Mouse (Mus musculus): ENCODE results near the gene Ltf. TPM values are rescaled to one million over a fixed set of nuclear protein-coding genes. Genes with fewer than 3 reads are reported as not detected.

The Ltf gene
- polyA plus RNA-seq (2015; fragmentation: Nextera tagmentation; extraction: Ambion mirVana), result 8.3 and 14.1 TPM in 2 replicates

DNA sequence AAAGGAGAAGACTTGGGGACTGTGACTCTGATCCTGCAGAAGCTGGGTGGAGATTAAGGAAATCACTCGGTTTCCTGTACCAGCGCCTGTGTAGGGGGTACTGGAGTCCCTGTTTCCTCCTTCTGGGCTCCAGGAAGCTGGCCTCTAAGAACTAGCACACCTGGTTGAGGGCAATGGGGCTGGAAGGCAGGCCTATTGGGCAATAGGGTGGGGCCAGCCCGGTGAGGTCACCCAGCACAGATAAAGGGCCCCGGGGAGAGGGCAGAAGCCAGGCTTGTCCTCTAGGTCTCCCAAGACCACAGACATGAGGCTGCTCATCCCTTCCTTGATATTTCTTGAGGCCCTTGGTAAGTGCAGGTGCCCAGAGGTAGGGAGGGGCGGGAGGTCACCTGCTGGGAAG lies at the start of gene Ltf:
Ltf (plus strand) TSS at position 250 of the 400 bp plus-strand sequence.
- no peak within 1 kb of the TSS for H3K4me3 ChIP-seq (ENCODE audit: low read depth, low read length)
- H3K9ac ChIP-seq (ENCODE audit: low read depth, low read length), result no peak within 1 kb of the TSS
- peak; percentile 96 for ATAC-seq
- H3K36me3 ChIP-seq (ENCODE audit: control insufficient read depth, insufficient read depth), result no peaks in the 10 kb centered on the region
- no peaks in the 10 kb centered on the region for H3K27me3 ChIP-seq (replicated peaks; ENCODE audit: control insufficient read depth, insufficient read depth, low read length)
- no peak within 1 kb of the TSS for H3K4me2 ChIP-seq (replicated peaks; ENCODE audit: low read depth)
- no peak for TF ChIP-seq CTCF (IDR thresholded peaks at IDR 0.05; ENCODE audit: low read depth)
- WGBS, result 31% methylated on average over 5 of the region's 5 CpGs
- H3K9me3 ChIP-seq (ENCODE audit: control insufficient read depth), result no peaks in the 10 kb centered on the region
- H3K27ac ChIP-seq (ENCODE audit: low read depth, low read length), result peak within 1 kb of the TSS; percentile 63
- H3K4me1 ChIP-seq (replicated peaks; ENCODE audit: control insufficient read depth, insufficient read depth, low read length), result no peaks in the 10 kb centered on the region

DNA sequence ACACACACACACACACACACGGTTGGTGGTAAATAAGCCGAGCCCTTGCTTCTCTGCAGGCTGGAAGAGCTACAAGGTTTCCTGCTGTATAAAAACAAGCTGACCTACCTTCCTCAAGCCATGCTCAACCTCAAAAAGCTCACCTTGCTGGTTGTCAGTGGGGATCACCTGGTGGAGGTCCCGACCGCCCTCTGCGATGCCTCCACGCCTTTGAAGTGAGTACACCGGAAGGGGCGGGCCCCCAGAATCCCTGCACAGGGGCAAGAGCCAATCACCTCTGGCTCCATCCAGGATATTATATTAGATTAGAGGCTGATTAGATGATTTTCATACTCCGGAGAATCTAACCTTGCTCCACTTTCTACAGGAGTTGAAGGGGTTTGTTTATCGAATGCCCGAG lies 39.7 kb upstream of the Ltf start:
- no peak for ATAC-seq
- Histone ChIP-seq H3K4me3 (ENCODE audit: low read depth, low read length) (no peak overlapping the region), H3K9ac (ENCODE audit: low read depth, low read length) (no peak overlapping the region), H3K36me3 (ENCODE audit: control insufficient read depth, insufficient read depth) (no peaks in the 10 kb centered on the region), H3K9me3 (ENCODE audit: control insufficient read depth) (no peaks in the 10 kb centered on the region), H3K27me3 (replicated peaks; ENCODE audit: control insufficient read depth, insufficient read depth, low read length) (no peaks in the 10 kb centered on the region), H3K4me2 (replicated peaks; ENCODE audit: low read depth) (no peak overlapping the region), H3K27ac (ENCODE audit: low read depth, low read length) (no peak overlapping the region), H3K4me1 (replicated peaks; ENCODE audit: control insufficient read depth, insufficient read depth, low read length) (no peaks in the 10 kb centered on the region)
- 93% methylated on average over 11 of the region's 11 CpGs for WGBS
- TF ChIP-seq CTCF (IDR thresholded peaks at IDR 0.05; ENCODE audit: low read depth), result no peak

DNA sequence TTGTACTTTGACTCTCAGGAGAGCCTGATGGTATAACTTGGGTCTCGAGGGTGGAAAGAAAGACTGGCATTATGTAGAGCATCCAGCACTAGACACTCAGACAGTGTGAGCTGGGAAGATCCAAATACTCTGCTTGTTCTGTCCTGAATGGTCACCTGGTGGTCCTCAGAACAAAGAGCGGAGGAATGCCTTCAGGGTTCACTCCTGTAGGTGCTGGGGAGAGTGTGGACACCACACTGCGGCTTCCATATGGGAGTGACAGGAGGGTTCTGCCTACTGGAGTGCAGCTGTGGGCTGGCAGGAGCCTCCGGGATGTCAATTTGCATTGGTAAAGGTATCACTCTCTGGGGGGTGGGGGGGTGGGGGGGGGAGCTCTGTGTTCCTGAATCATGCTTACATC lies 36.7 kb upstream of the Ltf start:
- Histone ChIP-seq H3K4me1 (replicated peaks; ENCODE audit: control insufficient read depth, insufficient read depth, low read length) (no peaks in the 10 kb centered on the region), H3K27me3 (replicated peaks; ENCODE audit: control insufficient read depth, insufficient read depth, low read length) (no peaks in the 10 kb centered on the region), H3K4me2 (replicated peaks; ENCODE audit: low read depth) (no peak overlapping the region), H3K9ac (ENCODE audit: low read depth, low read length) (no peak overlapping the region), H3K36me3 (ENCODE audit: control insufficient read depth, insufficient read depth) (no peaks in the 10 kb centered on the region), H3K4me3 (ENCODE audit: low read depth, low read length) (no peak overlapping the region), H3K9me3 (ENCODE audit: control insufficient read depth) (no peaks in the 10 kb centered on the region), H3K27ac (ENCODE audit: low read depth, low read length) (no peak overlapping the region)
- 76% methylated on average over 4 of the region's 4 CpGs for WGBS
- no peak for ATAC-seq
- TF ChIP-seq CTCF (IDR thresholded peaks at IDR 0.05; ENCODE audit: low read depth), result no peak

DNA sequence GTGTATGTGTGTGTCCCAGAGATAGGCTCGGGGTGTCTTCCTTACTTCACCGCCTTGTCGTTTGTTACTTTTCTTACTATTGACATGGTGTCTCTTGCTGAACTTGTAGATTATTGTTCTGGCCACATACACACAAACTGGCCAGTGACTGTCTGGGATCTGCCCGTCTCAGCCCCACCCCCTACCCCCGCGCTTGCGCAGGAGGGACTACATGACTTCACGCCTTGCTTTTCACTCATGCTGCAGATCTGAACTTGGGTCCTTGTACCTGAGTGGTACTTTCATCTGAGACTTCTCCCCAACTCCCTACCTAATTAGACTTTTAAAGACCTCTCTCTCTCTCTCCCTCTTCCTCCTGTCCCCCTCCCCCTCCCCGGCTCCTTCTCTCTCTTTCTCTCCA lies 35.0 kb upstream of the Ltf start:
- no peak for TF ChIP-seq CTCF (IDR thresholded peaks at IDR 0.05; ENCODE audit: low read depth)
- H3K27ac ChIP-seq (ENCODE audit: low read depth, low read length), result no peak overlapping the region
- no peaks in the 10 kb centered on the region for H3K9me3 ChIP-seq (ENCODE audit: control insufficient read depth)
- no peak overlapping the region for H3K4me2 ChIP-seq (replicated peaks; ENCODE audit: low read depth)
- 94% methylated on average over 9 of the region's 9 CpGs for WGBS
- no peaks in the 10 kb centered on the region for H3K27me3 ChIP-seq (replicated peaks; ENCODE audit: control insufficient read depth, insufficient read depth, low read length)
- H3K4me3 ChIP-seq (ENCODE audit: low read depth, low read length), result no peak overlapping the region
- H3K9ac ChIP-seq (ENCODE audit: low read depth, low read length), result no peak overlapping the region
- no peaks in the 10 kb centered on the region for H3K4me1 ChIP-seq (replicated peaks; ENCODE audit: control insufficient read depth, insufficient read depth, low read length)
- H3K36me3 ChIP-seq (ENCODE audit: control insufficient read depth, insufficient read depth), result no peaks in the 10 kb centered on the region
- ATAC-seq, result no peak

DNA sequence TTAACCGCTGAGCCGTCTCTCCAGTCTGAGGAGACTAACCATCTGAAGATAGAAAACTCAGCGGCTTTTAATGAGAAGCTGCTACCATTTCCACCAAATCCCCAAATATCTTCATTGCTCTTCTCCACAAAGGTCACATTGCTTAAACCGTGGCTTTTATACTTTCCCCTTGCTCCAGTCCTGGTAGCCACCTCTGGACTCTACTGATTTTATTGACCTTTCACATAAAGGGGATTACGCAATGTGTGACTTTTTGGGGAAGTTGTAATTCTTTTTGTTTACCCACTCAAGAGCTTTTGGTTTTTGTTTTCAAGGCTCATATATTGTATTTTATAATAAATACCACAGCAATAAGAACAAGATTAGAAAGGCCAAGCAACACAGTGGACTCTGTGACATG lies 33.5 kb upstream of the Ltf start:
- H3K4me2 ChIP-seq (replicated peaks; ENCODE audit: low read depth), result no peak overlapping the region
- H3K36me3 ChIP-seq (ENCODE audit: control insufficient read depth, insufficient read depth), result no peaks in the 10 kb centered on the region
- WGBS, result 89% methylated on average over 5 of the region's 5 CpGs
- H3K9ac ChIP-seq (ENCODE audit: low read depth, low read length), result no peak overlapping the region
- H3K27ac ChIP-seq (ENCODE audit: low read depth, low read length), result no peak overlapping the region
- H3K27me3 ChIP-seq (replicated peaks; ENCODE audit: control insufficient read depth, insufficient read depth, low read length), result no peaks in the 10 kb centered on the region
- ATAC-seq, result no peak
- no peak for TF ChIP-seq CTCF (IDR thresholded peaks at IDR 0.05; ENCODE audit: low read depth)
- no peaks in the 10 kb centered on the region for H3K4me1 ChIP-seq (replicated peaks; ENCODE audit: control insufficient read depth, insufficient read depth, low read length)
- H3K9me3 ChIP-seq (ENCODE audit: control insufficient read depth), result no peaks in the 10 kb centered on the region
- no peak overlapping the region for H3K4me3 ChIP-seq (ENCODE audit: low read depth, low read length)

DNA sequence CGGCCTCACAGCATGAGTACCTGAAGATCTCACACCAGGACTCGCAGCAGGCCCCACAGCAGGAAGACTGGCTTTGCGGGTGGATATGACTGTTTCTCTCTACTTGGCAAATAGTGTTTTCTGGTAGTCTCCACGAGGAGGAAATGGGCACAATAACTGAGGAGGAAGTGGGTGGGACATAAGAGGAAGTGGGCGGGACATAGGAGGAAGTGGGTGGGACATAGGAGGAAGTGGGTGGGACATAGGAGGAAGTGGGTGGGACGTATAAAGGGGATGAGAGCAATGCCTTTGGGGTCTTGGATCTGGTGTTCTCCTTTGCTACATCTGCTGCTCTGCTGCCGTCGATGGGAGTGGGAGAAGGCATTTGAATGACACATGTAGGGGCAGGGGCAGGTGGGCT lies 33.1 kb upstream of the Ltf start:
- Histone ChIP-seq H3K9ac (ENCODE audit: low read depth, low read length) (no peak overlapping the region), H3K4me2 (replicated peaks; ENCODE audit: low read depth) (no peak overlapping the region), H3K27ac (ENCODE audit: low read depth, low read length) (no peak overlapping the region), H3K4me1 (replicated peaks; ENCODE audit: control insufficient read depth, insufficient read depth, low read length) (no peaks in the 10 kb centered on the region), H3K27me3 (replicated peaks; ENCODE audit: control insufficient read depth, insufficient read depth, low read length) (no peaks in the 10 kb centered on the region), H3K36me3 (ENCODE audit: control insufficient read depth, insufficient read depth) (no peaks in the 10 kb centered on the region), H3K4me3 (ENCODE audit: low read depth, low read length) (no peak overlapping the region), H3K9me3 (ENCODE audit: control insufficient read depth) (no peaks in the 10 kb centered on the region)
- TF ChIP-seq CTCF (IDR thresholded peaks at IDR 0.05; ENCODE audit: low read depth), result no peak
- WGBS, result 82% methylated on average over 8 of the region's 8 CpGs
- 0 out of 2 replicates have a peak, but pooled peaks have one; percentile 8 for ATAC-seq

DNA sequence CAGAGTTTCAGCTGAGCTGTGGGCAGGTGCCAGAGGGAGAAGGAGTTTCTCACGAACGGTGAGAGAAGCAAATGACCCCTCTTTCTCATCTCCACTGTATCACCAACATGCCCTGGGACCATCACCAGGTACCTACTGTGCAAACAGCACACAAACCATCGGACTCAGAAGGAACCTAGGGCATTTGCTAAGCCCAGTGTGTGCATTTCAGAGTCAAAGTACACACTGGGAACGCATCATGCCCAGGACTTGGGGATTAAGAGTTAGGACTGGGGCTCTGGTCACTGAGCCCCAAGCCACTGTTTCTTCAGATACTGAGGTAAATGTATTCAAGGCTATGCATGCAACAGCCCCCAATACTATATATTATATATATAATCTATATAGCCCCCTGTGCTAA lies 31.7 kb upstream of the Ltf start:
- H3K4me3 ChIP-seq (ENCODE audit: low read depth, low read length), result no peak overlapping the region
- H3K4me1 ChIP-seq (replicated peaks; ENCODE audit: control insufficient read depth, insufficient read depth, low read length), result no peaks in the 10 kb centered on the region
- H3K27me3 ChIP-seq (replicated peaks; ENCODE audit: control insufficient read depth, insufficient read depth, low read length), result no peaks in the 10 kb centered on the region
- no peak overlapping the region for H3K27ac ChIP-seq (ENCODE audit: low read depth, low read length)
- WGBS, result 52% methylated on average over 4 of the region's 4 CpGs
- no peak for ATAC-seq
- no peak overlapping the region for H3K9ac ChIP-seq (ENCODE audit: low read depth, low read length)
- no peaks in the 10 kb centered on the region for H3K36me3 ChIP-seq (ENCODE audit: control insufficient read depth, insufficient read depth)
- TF ChIP-seq CTCF (IDR thresholded peaks at IDR 0.05; ENCODE audit: low read depth), result no peak
- H3K4me2 ChIP-seq (replicated peaks; ENCODE audit: low read depth), result no peak overlapping the region
- H3K9me3 ChIP-seq (ENCODE audit: control insufficient read depth), result no peaks in the 10 kb centered on the region
